Mouse (Mus musculus) liver, embryonic 12.5 days (tissue): ENCODE results near the gene Fuca1. TPM values are rescaled to one million over a fixed set of nuclear protein-coding genes. Genes with fewer than 3 reads are reported as not detected.

ENCODE experiments used
- ATAC-seq: fragments of 200-750 bp; cut with Nextera tagmentation; 2 replicates; pipeline ENCODE4 v1.8.0; 2017; ENCODE audit warnings: moderate number of reproducible peaks, mild to moderate bottlenecking, moderate library complexity
- H3K27ac ChIP-seq: fragments of 300-500 bp; sonication (generic); 2 replicates; pipeline ENCODE4 v1.5.1; 2016; ENCODE audit warnings: mild to moderate bottlenecking
- H3K27me3 ChIP-seq: fragments of 300-500 bp; sonication (generic); replicated peaks from 2 replicates; pipeline ENCODE4 v1.6.1; 2016; ENCODE audit warnings: mild to moderate bottlenecking, moderate library complexity
- H3K36me3 ChIP-seq: fragments of 300-500 bp; sonication (generic); 2 replicates; pipeline ENCODE4 v1.6.1; 2016; ENCODE audit warnings: mild to moderate bottlenecking, moderate library complexity
- H3K4me1 ChIP-seq: fragments of 300-500 bp; sonication (generic); 2 replicates; pipeline ENCODE4 v1.6.1; 2016
- H3K4me2 ChIP-seq: fragments of 300-500 bp; sonication (generic); 2 replicates; pipeline ENCODE4 v1.6.1; 2016; ENCODE audit warnings: mild to moderate bottlenecking, moderate library complexity
- H3K4me3 ChIP-seq: fragments of 300-500 bp; sonication (generic); 2 replicates; pipeline ENCODE4 v1.5.1; 2016; ENCODE audit warnings: mild to moderate bottlenecking, moderate library complexity
- H3K9ac ChIP-seq: fragments of 300-500 bp; sonication (generic); 2 replicates; pipeline ENCODE4 v1.6.1; 2016; ENCODE audit warnings: mild to moderate bottlenecking, moderate library complexity
- H3K9me3 ChIP-seq: fragments of 300-500 bp; sonication (generic); replicated peaks from 2 replicates; pipeline ENCODE4 v1.6.1; 2016; ENCODE audit warnings: mild to moderate bottlenecking, moderate library complexity
- WGBS: fragments of 180-500 bp; shearing (Covaris S2); methylation state at CpG from one replicate; pipeline ENCODE4 v1.1.7; 2016; ENCODE audit not compliant: insufficient replicate concordance; 5-methylcytosine and 5-hydroxymethylcytosine counted together
- polyA plus RNA-seq: library from polyadenylated mRNA; unstranded; fragments of >200 nt; fragmentation: Nextera tagmentation; extraction: Ambion mirVana; gene quantifications from 2 replicates; pipeline ENCODE4 v1.2.1, GENCODE M21; 2016

The Fuca1 gene
- polyA plus RNA-seq, 1 experiment from 2014 or later, result 22.2 TPM

DNA sequence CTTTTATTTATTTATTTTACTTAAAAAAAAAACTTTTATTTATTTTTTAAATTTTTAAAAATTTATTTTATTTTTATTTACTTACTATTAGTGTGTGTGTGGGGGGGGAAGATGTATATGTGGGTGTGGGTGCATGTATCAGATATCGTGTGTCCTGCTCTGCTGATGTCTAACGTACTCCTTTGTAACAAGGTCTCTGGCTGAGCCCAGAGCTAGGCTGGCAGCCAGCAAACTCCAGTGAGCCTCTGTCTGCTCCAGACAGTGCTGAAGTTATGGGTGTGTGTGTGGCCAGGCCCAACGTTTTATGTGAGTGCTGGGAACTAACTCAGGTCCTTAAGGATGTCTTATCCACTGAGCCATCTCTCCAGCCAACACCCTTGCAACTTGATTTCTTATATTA lies 8.4 kb upstream of the Fuca1 start:
- Histone ChIP-seq H3K36me3 (peaks cover 8% of the 10 kb centered on the region; the same call in 1 of the 2 replicates), H3K9ac (no peak overlapping the region), H3K4me1 (peaks cover 44% of the 10 kb centered on the region), H3K27ac (peak overlapping the region; percentile 63), H3K27me3 (no peaks in the 10 kb centered on the region), H3K9me3 (no peaks in the 10 kb centered on the region), H3K4me2 (peak overlapping the region; percentile 25), H3K4me3 (no peak overlapping the region)
- WGBS, result 22% methylated on average over 3 of the region's 3 CpGs
- peak; percentile 52; the same call in 1 of the 2 replicates for ATAC-seq

DNA sequence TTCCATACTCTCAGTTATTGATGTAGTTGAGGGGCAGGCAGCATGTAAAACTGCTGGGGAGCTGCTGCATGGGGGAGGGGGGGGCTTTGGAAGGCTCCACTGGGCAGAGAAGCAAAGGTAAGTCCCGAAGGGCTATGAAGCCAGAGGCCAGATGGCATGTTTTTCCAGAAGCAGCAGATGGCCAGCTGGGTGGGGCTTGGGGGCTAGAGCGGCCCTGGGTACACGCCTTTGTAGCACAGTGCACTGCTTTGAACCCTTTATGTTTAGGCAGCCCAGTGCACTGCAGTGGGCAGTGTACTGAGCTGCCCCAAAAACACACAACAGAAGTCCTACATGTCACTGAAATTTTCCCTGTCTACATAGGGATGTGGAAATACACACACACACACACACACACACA lies 7.7 kb upstream of the Fuca1 start:
- Histone ChIP-seq H3K36me3 (peaks cover 15% of the 10 kb centered on the region), H3K27me3 (no peaks in the 10 kb centered on the region), H3K9me3 (no peaks in the 10 kb centered on the region), H3K27ac (peak overlapping the region; percentile 63), H3K4me2 (peak overlapping the region; percentile 25), H3K4me1 (peaks cover 44% of the 10 kb centered on the region), H3K9ac (0 out of 2 replicates have a peak overlapping the region, but pooled peaks have one; percentile 10), H3K4me3 (no peak overlapping the region)
- WGBS, result 10% methylated on average over 3 of the region's 3 CpGs
- peak; percentile 26; the same call in 1 of the 2 replicates for ATAC-seq

DNA sequence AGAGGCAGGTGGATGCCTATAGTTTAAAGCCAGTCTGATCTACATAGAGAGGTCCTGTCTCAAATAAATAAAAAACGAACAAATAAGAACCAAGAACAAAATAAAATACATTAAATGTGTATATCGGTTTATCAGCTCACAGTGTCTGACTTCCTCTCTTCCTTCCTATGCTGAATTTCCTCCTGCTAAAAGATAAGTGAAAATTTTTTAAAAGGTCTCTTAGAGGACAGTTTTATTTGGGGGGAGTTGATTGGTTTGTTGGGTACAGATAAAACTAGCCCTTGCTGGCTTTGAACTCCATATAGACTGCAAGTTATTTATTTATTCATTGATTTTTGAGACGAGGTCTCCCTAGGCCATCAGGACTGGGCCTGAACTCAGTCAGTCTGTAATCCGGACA lies 7.1 kb upstream of the Fuca1 start:
- ATAC-seq, result no peak
- Histone ChIP-seq H3K4me3 (no peak overlapping the region), H3K36me3 (peaks cover 20% of the 10 kb centered on the region), H3K27ac (peak overlapping the region; percentile 63; the same call in 1 of the 2 replicates), H3K4me2 (peak overlapping the region; percentile 25), H3K9me3 (no peaks in the 10 kb centered on the region), H3K4me1 (peaks cover 46% of the 10 kb centered on the region), H3K27me3 (no peaks in the 10 kb centered on the region), H3K9ac (0 out of 2 replicates have a peak overlapping the region, but pooled peaks have one; percentile 10)
- 25% methylated on average over 4 of the region's 4 CpGs for WGBS

DNA sequence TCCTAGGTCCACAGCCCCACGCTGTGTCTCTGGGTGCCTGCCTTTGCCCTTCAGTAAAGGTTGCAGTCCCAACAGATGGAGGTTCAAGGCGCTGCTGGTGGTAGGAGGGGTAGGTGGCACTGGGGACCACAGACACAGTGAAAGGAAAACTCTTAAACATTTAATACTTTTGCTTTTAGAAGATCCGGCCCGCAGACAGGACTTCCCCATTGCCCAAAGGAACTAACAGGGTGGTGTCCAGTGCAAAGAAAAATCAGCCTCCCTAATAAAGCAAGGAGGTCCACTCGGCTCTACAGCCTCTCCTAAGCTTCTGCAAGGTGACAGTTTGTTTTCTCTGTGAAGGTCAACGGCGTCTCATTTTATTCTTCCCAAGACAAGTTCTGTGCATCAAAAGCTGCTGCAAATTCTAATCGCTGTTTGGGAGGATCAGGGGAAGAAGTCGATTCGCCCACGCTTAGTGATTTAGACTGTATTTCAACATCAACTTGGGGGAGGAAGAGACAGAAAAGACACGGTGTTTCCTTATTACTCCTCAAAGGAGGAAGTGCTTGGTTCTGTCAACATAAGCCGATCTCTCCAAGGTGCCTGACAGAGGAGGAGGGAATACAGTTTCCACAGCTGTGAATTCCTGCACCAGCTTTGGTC lies 1.8 kb upstream of the Fuca1 start:
- ATAC-seq, result no peak
- peaks cover 32% of the 10 kb centered on the region for H3K4me1 ChIP-seq
- no peak overlapping the region for H3K9ac ChIP-seq
- H3K4me2 ChIP-seq, result 0 out of 2 replicates have a peak overlapping the region, but pooled peaks have one; percentile 6
- no peak overlapping the region for H3K4me3 ChIP-seq
- 0 out of 2 replicates have a peak, but pooled peaks cover 4% of the 10 kb centered on the region for H3K9me3 ChIP-seq
- 0 out of 2 replicates have a peak overlapping the region, but pooled peaks have one; percentile 6 for H3K27ac ChIP-seq
- peaks cover 43% of the 10 kb centered on the region for H3K36me3 ChIP-seq
- no peaks in the 10 kb centered on the region for H3K27me3 ChIP-seq
- 53% methylated on average over 13 of the region's 13 CpGs for WGBS

DNA sequence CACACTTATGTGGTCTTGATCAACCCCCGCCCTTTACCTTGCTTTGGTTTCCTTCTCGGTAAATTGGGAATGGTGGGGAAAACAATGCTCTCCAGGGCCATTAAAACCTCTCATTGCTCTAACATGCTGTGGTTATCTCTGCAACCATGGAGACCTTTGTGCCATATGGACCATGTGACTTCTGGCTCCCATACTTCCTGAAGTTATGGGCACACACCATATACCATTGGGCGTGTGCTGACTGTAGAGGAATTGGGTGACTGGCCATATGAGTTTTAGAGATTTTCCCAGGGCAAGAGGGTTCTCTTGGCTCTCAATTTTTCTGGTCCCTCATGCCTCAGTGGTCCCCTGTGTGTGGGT lies 1.3 kb upstream of the Fuca1 start:
- H3K9me3 ChIP-seq, result 0 out of 2 replicates have a peak, but pooled peaks cover 4% of the 10 kb centered on the region
- H3K36me3 ChIP-seq, result peaks cover 47% of the 10 kb centered on the region
- no peak overlapping the region for H3K4me2 ChIP-seq
- no peak overlapping the region for H3K4me3 ChIP-seq
- H3K4me1 ChIP-seq, result peaks cover 28% of the 10 kb centered on the region
- no peak for ATAC-seq
- no peak overlapping the region for H3K9ac ChIP-seq
- H3K27me3 ChIP-seq, result no peaks in the 10 kb centered on the region
- no peak overlapping the region for H3K27ac ChIP-seq
- WGBS, result 75% methylated on average over 3 of the region's 3 CpGs

DNA sequence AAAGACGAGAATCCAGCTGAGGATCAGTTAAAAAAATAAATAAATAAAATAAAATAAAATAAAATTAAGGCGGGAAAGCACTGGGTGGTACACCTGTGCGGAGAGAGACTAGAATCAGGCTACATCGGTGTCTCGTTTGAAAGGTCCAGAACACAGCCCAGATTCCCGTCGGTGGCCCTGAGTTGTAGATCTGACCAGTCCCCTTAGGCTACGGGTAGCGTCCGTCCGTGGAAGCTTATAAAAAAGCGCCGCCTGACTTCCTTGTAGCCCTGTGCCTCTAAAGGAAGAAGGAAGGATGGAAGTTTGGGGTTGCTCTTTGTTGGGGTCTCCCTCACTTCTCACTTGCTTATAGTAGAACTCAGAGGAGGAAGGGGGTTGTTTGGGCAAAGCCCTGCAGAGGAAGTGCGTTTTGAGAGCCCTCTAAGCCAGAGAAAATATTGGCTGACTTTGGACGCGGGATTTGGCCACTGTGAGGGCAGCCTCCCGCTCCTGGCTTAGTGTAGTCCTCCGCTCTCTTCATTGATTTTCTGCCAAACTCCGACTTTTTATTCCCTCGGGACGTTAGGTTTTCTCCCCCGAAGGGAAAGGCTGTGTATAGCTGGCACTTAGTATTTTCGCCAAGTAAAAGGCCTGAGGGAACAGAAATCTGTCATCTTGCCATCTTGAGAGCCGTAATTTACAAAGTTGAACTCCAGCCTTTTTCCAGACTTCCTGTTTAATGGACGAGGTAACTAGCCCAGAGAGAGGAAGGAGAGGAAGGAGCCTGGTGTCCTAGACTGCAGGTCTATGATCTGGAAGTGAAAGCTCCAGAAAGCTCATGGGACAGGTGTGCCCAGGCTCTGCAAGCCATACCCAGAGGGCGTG lies 954 bp downstream of the Fuca1 start:
- Histone ChIP-seq H3K4me3 (peak overlapping the region; percentile 97), H3K36me3 (peaks cover 63% of the 10 kb centered on the region), H3K27ac (peak overlapping the region; percentile 69), H3K4me2 (peak overlapping the region; percentile 95), H3K4me1 (peaks cover 40% of the 10 kb centered on the region), H3K9me3 (0 out of 2 replicates have a peak, but pooled peaks cover 4% of the 10 kb centered on the region), H3K27me3 (no peaks in the 10 kb centered on the region), H3K9ac (peak overlapping the region; percentile 87)
- ATAC-seq, result no peak
- 13% methylated on average over 26 of the region's 26 CpGs for WGBS

DNA sequence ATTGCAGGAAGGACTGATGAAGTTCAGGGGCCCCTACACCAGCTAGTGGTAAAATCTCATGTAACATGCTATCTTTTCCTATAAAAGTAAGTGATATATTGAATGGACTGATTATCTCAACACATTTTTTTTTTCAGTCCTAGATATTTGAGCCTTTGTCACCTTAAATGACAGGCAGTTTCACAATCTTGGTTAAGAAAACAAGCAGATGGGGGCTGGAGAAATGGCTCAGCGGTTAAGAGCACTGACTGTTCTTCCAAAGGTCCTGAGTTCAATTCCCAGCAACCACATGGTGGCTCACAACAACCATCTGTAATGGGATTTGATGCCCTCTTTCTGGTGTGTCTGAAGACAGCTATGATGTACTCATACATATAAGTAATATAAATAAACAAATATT lies 1.7 kb downstream of the Fuca1 start:
- WGBS, result 85% methylated on average over 1 of the region's 1 CpGs
- Histone ChIP-seq H3K4me2 (peak overlapping the region; percentile 95), H3K9me3 (0 out of 2 replicates have a peak, but pooled peaks cover 4% of the 10 kb centered on the region), H3K36me3 (peaks cover 58% of the 10 kb centered on the region), H3K9ac (0 out of 2 replicates have a peak overlapping the region, but pooled peaks have one; percentile 87), H3K4me1 (peaks cover 47% of the 10 kb centered on the region), H3K27ac (no peak overlapping the region), H3K27me3 (no peaks in the 10 kb centered on the region), H3K4me3 (peak overlapping the region; percentile 97; the same call in 1 of the 2 replicates)
- no peak for ATAC-seq

DNA sequence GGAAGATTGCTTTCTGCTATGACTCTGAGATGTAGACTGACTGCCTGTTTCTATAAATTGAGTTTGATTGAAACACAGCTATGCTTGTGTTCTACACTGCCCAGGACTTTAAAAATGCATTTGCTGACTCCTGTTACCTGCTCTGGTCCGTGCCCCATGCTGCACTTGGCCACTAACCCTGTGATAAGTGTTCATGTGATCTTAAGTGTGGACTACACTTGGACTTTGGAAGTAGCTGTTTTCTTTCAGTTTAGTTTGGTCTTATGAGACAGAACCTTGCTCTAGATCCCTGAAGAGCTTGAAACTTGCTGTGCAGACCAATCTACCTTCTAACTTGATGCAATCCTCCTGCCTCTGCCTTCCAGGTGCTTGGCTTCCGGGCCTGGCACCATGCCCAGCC lies 3.9 kb downstream of the Fuca1 start:
- no peak overlapping the region for H3K27ac ChIP-seq
- peaks cover 43% of the 10 kb centered on the region for H3K36me3 ChIP-seq
- H3K4me1 ChIP-seq, result peaks cover 36% of the 10 kb centered on the region
- 0 out of 2 replicates have a peak, but pooled peaks cover 4% of the 10 kb centered on the region for H3K9me3 ChIP-seq
- H3K9ac ChIP-seq, result no peak overlapping the region; the same call in 1 of the 2 replicates
- no peaks in the 10 kb centered on the region for H3K27me3 ChIP-seq
- 73% methylated on average over 2 of the region's 2 CpGs for WGBS
- no peak overlapping the region for H3K4me2 ChIP-seq
- ATAC-seq, result no peak
- H3K4me3 ChIP-seq, result no peak overlapping the region

DNA sequence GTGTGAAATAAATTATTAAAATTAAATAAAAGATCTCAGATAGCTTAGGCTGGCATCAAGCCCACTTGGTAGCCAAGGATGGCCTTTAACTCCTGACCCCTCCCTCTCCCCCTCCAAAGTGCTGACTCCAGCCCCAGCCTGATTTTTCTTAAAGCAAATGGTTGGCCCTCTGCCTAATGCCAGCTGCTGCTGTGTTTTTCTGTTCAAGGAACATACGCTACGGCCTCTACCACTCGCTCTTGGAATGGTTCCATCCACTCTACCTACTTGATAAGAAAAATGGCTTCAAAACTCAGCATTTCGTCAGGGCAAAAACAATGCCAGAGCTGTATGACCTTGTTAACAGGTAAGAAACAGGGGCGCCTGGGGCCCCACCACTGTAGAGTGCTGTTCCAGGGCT lies 4.8 kb downstream of the Fuca1 start:
- Histone ChIP-seq H3K4me1 (peaks cover 36% of the 10 kb centered on the region), H3K27me3 (no peaks in the 10 kb centered on the region), H3K9me3 (no peaks in the 10 kb centered on the region), H3K4me3 (no peak overlapping the region), H3K9ac (no peak overlapping the region), H3K36me3 (peaks cover 46% of the 10 kb centered on the region), H3K4me2 (no peak overlapping the region), H3K27ac (no peak overlapping the region)
- ATAC-seq, result no peak
- WGBS, result 76% methylated on average over 5 of the region's 5 CpGs

DNA sequence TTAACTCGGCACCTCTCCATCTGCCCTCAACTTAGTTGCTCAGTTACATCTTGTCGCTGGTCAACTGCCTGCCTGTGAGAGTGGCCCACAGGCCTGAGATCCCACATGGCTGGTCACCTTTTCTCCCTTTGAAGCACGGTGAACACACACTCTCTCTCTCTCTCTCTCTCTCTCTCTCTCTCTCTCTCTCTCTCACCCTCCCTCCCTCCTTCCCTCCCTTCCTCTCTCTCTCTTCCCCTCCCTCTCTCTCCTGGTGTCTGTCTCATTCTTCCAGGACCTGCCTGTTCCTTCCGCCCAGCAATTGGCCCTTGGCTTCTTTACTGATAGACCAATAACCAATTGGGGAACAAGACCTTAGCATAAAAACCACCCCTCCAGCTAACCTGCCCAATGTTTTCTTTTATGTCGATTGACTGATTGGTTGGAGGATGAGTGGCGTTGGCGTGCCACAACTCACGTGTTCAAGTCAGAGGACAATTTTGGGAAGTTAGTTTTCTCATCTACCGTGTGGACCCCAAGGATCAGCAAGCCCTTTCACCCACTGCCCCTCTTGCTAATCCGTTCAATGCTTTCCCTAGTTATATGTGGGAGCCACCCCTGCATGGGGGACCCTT lies 5.8 kb downstream of the Fuca1 start:
- WGBS, result 67% methylated on average over 10 of the region's 10 CpGs
- 0 out of 2 replicates have a peak overlapping the region, but pooled peaks have one; percentile 12 for H3K27ac ChIP-seq
- no peaks in the 10 kb centered on the region for H3K9me3 ChIP-seq
- peaks cover 55% of the 10 kb centered on the region for H3K36me3 ChIP-seq
- no peak overlapping the region for H3K4me3 ChIP-seq
- H3K27me3 ChIP-seq, result no peaks in the 10 kb centered on the region
- H3K9ac ChIP-seq, result no peak overlapping the region
- H3K4me2 ChIP-seq, result no peak overlapping the region
- peaks cover 32% of the 10 kb centered on the region for H3K4me1 ChIP-seq
- no peak for ATAC-seq

DNA sequence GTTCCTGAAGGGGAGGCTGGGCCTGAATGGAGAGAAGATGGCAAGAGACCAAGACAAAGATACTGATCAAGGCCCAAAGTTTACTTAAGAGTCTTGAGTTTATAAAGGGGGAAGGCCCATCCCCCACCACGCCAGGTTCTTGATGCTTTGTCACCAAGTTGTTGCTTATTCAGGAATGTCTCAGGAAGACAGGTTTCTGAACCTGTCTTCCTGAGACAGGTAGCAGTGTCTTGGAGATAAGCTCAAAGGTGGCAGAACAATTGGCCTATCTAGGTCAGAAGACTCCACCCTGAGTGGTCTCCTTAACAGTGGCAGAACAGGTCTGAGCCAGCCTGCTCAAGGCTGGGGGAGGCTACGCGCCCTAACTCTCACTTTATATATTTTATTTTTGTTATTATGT lies 6.3 kb downstream of the Fuca1 start:
- Histone ChIP-seq H3K4me3 (no peak overlapping the region), H3K4me2 (no peak overlapping the region), H3K36me3 (peaks cover 58% of the 10 kb centered on the region), H3K9me3 (no peaks in the 10 kb centered on the region), H3K4me1 (peaks cover 26% of the 10 kb centered on the region), H3K27me3 (no peaks in the 10 kb centered on the region), H3K27ac (no peak overlapping the region), H3K9ac (no peak overlapping the region)
- ATAC-seq, result no peak
- 78% methylated on average over 3 of the region's 3 CpGs for WGBS
